Mouse (Mus musculus): ENCODE results near the gene Tbce.
"Not testable (repeated sequence)": the region's sequence is repeated elsewhere in the genome, so short reads cannot be mapped to it uniquely, and the experiment has no call there.

Tbce gene

GRCm38 (mm10) chr13:14033309-14034072 is 5.9 kb downstream of the Tbce start:
- no peak for DNase-seq

DNA sequence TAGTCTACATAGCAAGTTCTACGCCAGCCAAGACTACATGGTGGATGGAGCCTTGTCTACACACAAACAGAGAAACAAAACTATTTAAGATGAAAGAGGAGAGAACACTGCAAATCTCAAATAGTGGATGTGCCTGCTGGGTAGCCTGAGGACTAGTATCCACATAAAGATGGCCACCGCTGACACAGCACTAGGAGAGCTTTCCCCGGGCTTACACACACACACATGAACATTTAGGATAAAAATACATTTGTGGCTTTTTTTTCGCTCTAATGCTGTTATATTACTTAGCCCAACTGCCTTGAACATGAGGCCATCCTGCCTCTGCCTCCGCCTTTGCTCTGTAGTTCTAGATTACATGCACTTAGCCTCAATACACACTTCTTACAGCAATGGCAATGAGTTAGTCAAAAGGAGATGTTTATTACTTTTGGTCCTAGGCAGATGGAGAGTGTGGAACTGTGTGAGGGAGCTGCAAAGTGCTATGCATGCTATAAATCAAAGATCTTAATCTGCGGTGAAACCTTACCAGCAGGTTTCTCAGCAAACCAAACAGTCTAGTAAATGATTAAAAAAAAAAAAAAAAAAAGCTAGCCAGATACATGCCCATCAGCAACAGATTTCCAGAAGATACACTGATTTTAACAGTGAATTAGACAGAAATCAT is 13.2 kb downstream of the Tbce start:
- DNase-seq: no peak

DNA sequence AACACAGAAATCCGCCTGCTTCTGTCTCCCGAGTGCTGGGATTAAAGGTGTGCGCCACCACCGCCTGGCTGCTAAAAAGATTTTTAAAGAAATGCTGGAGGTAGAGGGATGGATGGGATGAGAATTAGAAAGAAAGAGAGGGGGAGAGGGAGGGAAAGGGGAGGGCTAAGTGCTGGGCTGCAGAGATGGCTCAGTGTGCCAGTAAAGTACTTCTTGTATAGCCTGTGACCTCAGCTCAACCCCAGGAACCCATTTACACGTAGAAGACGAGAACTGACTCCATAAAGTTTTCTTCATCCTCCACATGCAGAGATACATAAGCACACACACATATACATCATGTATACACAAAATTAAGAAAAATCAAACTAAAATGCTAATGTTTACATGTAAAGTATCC is 13.9 kb downstream of the Tbce start:
- no peak for DNase-seq

- not testable (repeated sequence) for DNase-seq
Measured at GRCm38 (mm10) chr13:14021417-14021816, 18.0 kb downstream of the Tbce start.

DNA sequence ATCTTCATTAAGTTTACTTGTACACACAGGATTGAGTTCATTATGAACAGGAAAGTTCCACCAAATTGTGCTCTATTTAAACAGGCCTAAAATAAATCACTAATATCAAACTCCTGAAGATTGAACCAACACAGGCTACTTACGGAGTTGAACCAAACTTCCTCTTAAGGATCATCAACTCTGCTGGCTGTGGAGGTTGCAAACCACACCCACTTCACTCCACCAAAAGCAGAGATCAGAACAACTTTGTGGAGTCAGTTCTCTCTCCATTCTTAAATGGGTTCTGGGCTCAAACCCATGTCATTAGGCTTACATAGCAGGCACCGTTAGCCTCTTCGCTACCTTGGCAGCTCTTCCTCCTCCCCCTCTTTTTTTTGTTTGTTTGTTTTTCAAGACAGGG is 20.6 kb downstream of the Tbce start:
- DNase-seq: no peak

DNA sequence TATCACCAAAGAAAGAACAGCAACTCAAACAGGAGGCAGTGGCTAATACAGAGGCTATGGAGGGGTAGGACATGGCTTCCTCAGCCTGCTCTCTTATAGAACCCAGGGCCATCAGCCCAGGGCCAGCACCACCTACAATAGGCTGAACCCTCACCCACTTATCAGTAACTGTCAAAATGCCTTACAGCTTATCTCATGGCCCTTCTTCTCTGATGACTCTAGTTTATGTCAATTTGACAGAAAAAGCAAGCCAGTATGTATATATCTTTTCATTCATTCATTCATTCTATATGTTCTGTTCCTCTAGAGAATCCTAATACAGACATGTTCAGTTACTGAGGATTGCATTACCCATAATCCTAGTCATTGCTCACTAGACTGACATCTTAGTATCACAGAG is 21.2 kb downstream of the Tbce start:
- DNase-seq: no peak

DNA sequence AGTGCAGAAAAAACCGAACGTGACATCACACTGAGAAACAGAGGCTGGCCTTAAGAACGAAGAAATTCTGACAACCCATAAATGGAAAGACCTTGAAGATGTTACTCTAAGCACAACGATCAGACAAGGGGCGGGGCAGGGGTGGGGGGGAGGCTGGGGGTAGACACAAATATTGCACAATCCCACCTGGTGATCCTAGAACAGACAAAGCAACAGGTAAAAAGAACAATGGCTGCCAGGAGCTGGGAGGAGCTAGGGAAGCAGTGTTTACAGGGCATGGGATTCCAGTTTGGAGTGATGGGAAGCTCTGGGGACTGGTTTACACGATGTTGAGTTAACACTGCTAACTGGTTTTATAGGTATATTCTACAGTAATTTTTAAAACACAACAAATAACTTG is 23.8 kb downstream of the Tbce start:
- no peak for DNase-seq

- peak; percentile 50 for DNase-seq
Measured at GRCm38 (mm10) chr13:14014540-14014939, 24.9 kb downstream of the Tbce start.

- DNase-seq: peak; percentile 70
Measured at GRCm38 (mm10) chr13:14014001-14014400, 25.4 kb downstream of the Tbce start.

DNA sequence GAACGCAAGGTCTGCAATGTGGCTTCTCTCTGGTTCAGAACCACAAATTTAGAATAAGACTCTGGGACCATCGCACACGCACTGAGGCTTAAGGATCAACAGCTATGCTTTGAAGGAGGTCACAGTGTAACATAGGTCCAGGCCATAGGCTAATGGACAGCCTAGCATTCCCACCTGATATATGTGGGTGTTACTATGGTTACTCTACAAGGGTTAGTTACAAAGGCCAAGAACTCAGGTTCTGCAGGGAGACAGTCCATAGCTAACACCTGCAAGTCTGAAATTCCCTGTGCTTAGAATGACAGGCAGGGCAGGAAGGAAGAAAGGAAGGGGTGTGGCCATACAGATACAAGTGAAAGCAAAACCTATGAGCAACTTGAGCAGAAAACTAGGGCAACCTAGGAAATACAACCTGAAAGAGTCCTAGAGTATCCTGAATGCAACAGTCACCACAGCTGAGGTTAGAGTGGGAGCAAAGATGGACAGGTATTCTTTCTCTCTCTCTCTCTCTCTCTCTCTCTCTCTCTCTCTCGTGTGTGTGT is 27.9 kb downstream of the Tbce start:
- no peak for DNase-seq

- no peak for DNase-seq
Measured at GRCm38 (mm10) chr13:14006056-14006455, 33.4 kb downstream of the Tbce start.

DNA sequence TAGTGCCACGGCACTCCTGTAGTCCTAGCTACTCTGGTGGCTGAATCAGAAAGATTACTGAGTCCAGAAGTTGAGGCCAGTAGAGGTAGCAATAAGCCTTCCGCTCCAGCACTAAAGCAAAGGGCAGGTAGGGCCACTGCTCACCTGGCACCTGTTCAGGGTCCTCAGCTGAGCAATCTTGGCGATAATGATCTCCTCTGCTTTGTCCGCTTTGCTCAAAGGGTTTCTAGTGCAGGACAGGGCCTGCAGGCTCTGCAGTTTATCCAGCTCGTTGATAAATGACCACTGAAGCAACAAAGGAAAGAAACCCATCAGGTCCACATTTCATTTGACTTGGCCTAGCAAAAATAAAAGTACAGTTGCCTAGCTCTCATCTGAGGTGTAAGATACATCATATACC is 34.4 kb downstream of the Tbce start:
- DNase-seq: no peak

DNA sequence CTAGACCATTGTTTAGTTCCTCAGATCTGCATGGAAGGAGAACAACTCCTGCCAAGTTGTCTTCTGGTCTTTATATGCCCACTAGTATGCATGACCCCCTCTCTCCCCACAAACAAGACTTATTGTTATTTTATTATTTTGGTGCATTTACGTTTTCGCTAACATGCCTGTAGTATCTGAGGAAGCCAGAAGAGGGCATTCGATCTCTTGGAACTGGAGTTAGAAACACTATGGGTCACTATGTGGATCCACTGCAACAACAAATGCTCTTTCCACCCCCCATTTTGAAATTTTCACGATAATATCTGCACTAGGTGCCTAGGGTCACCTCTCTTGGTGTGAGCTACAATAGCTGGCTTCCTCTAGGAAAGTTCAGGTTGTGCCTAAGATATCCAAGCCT is 35.4 kb downstream of the Tbce start:
- no peak for DNase-seq

GRCm38 (mm10) chr13:14002706-14003105 is 36.7 kb downstream of the Tbce start:
- no peak for DNase-seq

DNA sequence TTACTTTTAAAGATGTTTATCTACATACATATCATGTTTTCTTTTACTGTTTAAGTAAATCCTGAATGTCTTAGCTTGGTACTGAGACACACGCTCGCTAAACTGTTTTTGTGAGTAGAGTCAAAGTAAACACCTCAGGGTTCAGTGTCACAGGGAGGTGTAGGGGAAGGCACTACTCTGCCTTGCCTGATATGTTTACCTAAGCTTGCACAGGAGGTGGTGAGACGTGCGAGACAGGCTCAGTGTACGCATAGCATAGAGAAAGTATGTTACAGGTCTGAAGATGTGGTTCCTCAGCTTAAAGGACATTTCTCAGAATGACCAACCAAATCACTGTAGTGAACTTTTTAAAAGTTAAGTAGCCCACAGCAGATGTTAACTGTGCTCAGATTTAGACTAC is 42.0 kb downstream of the Tbce start:
- no peak for DNase-seq

DNA sequence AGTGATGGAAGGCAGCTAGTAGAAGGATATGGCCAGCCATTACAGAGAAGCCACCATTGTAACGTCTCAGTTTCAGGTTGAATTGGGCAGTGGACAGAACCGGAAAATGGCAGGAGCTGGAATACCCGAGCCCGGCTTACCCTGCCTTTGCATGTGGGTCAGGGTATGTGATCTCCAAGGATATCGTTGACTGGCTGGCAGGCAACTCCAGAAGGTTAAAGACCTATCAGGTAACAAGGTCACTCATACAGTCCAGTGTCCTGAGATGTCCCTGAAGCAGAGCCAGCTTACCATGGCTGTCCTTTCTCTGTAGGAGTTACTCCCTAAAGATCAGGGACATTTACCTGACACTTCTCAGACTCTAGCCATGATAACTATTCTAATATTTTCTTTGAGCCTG is 44.4 kb downstream of the Tbce start:
- no peak for DNase-seq

- DNase-seq: no peak
Measured at GRCm38 (mm10) chr13:13993041-13993440, 46.4 kb downstream of the Tbce start.

GRCm38 (mm10) chr13:13990391-13990790 is 49.0 kb downstream of the Tbce start:
- DNase-seq: no peak

- DNase-seq: no peak
Measured at GRCm38 (mm10) chr13:13989135-13989534, 50.3 kb downstream of the Tbce start.

DNA sequence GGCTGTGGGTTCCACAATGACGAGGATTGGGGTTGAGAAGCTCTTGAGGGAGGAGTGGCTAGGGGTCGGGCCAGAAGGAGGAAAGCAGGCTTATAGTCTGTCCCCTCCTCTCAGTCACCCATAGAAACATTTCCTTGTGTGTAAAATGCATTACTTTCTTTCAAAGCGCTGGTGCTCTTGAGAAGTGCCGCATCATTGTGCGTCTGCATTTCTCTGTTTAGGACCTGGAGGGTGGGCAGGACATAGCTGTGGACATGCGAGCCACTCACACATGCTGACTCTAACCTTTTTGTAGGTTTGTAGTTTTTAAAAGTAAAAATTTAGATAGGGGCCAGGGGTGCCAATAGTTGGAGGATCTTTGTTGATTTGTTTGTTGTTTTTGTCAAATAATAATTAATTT is 55.9 kb downstream of the Tbce start:
- no peak for DNase-seq

DNA sequence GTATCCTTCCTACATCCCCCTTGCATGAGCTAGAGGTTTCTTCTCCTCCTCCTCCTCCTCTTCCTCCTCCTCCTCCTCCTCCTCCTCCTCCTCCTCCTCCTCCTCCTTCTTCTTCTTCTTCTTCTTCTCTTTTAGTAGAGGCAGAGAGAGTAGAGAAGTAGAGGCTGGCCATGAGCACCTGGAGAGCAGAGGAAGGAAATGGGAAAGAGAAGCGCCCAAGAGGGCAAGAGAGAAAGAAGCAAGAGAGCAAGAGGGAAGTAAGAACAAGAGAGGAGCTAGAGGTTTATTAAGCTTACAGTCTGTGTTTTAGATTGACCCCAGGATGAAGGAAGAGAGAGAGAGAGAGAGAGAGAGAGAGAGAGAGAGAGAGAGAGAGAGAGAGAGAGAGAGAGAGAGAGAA is 57.6 kb downstream of the Tbce start:
- not testable (repeated sequence) for DNase-seq

GRCm38 (mm10) chr13:13969796-13970195 is 69.6 kb downstream of the Tbce start:
- no peak for DNase-seq

DNA sequence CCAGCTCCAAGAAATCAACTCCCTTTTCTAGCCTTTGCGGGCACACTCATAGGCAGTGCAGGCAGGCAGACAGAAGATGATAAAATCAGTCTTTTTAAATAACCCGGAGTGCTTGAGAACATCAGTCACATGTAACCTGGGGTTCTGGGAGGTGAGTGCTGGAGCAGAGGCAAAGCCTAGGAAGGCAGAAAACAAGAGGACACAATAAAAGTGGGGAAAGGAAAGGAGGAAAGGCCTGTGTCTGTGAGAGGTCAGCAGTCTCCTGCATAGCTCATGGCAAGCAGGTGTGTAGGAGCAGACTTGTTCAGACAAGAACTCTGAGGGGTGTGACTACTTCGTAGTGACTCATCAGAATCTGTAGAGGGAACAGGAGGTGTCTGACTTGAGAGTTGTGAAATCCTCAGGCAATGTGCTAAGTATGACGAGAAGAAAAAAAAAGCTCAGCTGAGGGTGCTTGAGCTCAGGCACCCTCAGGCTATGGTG is 70.8 kb downstream of the Tbce start:
- DNase-seq: no peak

GRCm38 (mm10) chr13:13966172-13966571 is 73.3 kb downstream of the Tbce start:
- DNase-seq: no peak
